Mouse (Mus musculus) kidney, embryonic 16.5 days (tissue): ENCODE measurements around the gene Mvp. TPM values are rescaled to one million over a fixed set of nuclear protein-coding genes. Genes with fewer than 3 reads are reported as not detected.

ENCODE experiments used
- ATAC-seq: fragments of 200-750 bp; cut with Nextera tagmentation; 2 replicates; pipeline ENCODE4 v1.8.0; 2017; ENCODE audit warnings: moderate TSS enrichment; ENCODE audit not compliant: low FRiP score, low TSS enrichment
- H3K27ac ChIP-seq: fragments of 300-500 bp; sonication (generic); 2 replicates; pipeline ENCODE4 v1.5.1; 2014; ENCODE audit warnings: low read length
- H3K27me3 ChIP-seq: fragments of 300-500 bp; sonication (generic); 2 replicates; pipeline ENCODE4 v1.6.1; 2014; ENCODE audit warnings: low read length, control low read depth, mixed read lengths; ENCODE audit not compliant: insufficient read depth
- H3K36me3 ChIP-seq: fragments of 300-500 bp; sonication (generic); 2 replicates; pipeline ENCODE4 v1.6.1; 2014; ENCODE audit warnings: low read length, control low read depth, mixed read lengths; ENCODE audit not compliant: insufficient read depth
- H3K4me1 ChIP-seq: fragments of 300-500 bp; sonication (generic); 2 replicates; pipeline ENCODE4 v1.6.1; 2014; ENCODE audit warnings: low read length, control low read depth, mixed read lengths; ENCODE audit not compliant: insufficient read depth
- H3K4me2 ChIP-seq: fragments of 300-500 bp; sonication (generic); replicated peaks from 2 replicates; pipeline ENCODE4 v1.6.1; 2014; ENCODE audit warnings: low read depth, low read length
- H3K4me3 ChIP-seq: fragments of 300-500 bp; sonication (generic); 2 replicates; pipeline ENCODE4 v1.5.1; 2014; ENCODE audit warnings: mild to moderate bottlenecking, low read length
- H3K9ac ChIP-seq: fragments of 300-500 bp; sonication (generic); replicated peaks from 2 replicates; pipeline ENCODE4 v1.6.1; 2014; ENCODE audit warnings: low read length
- H3K9me3 ChIP-seq: fragments of 300-500 bp; sonication (generic); 2 replicates; pipeline ENCODE4 v1.6.1; 2016; ENCODE audit warnings: low read length, control low read depth
- WGBS: fragments of 180-500 bp; shearing (Covaris S2); extraction: QIAGEN DNeasy Blood & Tissue Kit; methylation state at CpG from one replicate; pipeline ENCODE4 v1.1.7; 2014; 5-methylcytosine and 5-hydroxymethylcytosine counted together
- polyA plus RNA-seq: library from polyadenylated mRNA; unstranded; fragments of >200 nt; fragmentation: Nextera tagmentation; extraction: Ambion mirVana; gene quantifications from 2 replicates; pipeline ENCODE4 v1.2.1, GENCODE M21; 2015

Mvp gene
- polyA plus RNA-seq, 1 experiment from 2014 or later: 21.4 TPM

DNA sequence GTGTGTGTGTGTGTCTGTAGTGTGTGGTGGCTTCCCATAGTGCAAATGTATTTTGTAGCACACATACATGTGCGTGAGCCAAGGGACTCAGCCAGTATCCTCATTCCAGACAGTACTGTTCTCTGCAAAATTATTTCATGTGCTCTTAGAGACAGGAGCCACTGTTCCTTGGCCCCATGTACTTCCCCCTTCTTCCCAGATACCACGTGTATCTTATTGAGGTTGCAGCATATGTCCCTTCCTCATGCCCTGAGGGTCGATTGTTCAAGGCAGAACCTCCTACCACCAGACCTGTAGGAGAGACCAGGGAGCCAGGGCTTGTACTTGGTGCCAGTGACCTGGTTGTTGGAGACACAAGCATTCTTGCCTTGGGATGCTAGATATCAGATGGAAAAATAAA, 59.3 kb downstream of the Mvp start:
- H3K36me3 ChIP-seq: no peaks in the 10 kb centered on the region
- 66% methylated on average over 3 of the region's 3 CpGs for WGBS
- H3K4me2 ChIP-seq: no peak overlapping the region
- peaks cover 3% of the 10 kb centered on the region; the same call in 1 of the 2 replicates for H3K4me1 ChIP-seq
- H3K4me3 ChIP-seq: no peak overlapping the region
- H3K27ac ChIP-seq: no peak overlapping the region
- no peak overlapping the region for H3K9ac ChIP-seq
- ATAC-seq: no peak
- H3K27me3 ChIP-seq: peaks cover 22% of the 10 kb centered on the region
- H3K9me3 ChIP-seq: no peaks in the 10 kb centered on the region

GRCm38 (mm10) chr7:126952646-126953045, 61.8 kb downstream of the Mvp start:
- Histone ChIP-seq H3K27ac (no peak overlapping the region), H3K9me3 (no peaks in the 10 kb centered on the region), H3K4me2 (no peak overlapping the region), H3K4me1 (peaks cover 8% of the 10 kb centered on the region), H3K27me3 (peaks cover 23% of the 10 kb centered on the region), H3K4me3 (no peak overlapping the region), H3K36me3 (no peaks in the 10 kb centered on the region), H3K9ac (no peak overlapping the region)
- no peak for ATAC-seq
- WGBS: 0% methylated on average over 8 of the region's 8 CpGs

GRCm38 (mm10) chr7:126951741-126952140, 62.7 kb downstream of the Mvp start:
- WGBS: 29% methylated on average over 4 of the region's 4 CpGs
- Histone ChIP-seq H3K27me3 (peaks cover 23% of the 10 kb centered on the region), H3K9ac (no peak overlapping the region), H3K36me3 (no peaks in the 10 kb centered on the region), H3K4me3 (no peak overlapping the region), H3K27ac (no peak overlapping the region), H3K4me1 (peaks cover 8% of the 10 kb centered on the region), H3K4me2 (no peak overlapping the region), H3K9me3 (no peaks in the 10 kb centered on the region)
- ATAC-seq: no peak

- H3K36me3 ChIP-seq: no peaks in the 10 kb centered on the region
- peak overlapping the region; percentile 54 for H3K4me3 ChIP-seq
- 7% methylated on average over 26 of the region's 26 CpGs for WGBS
- H3K4me1 ChIP-seq: peaks cover 8% of the 10 kb centered on the region
- peaks cover 23% of the 10 kb centered on the region for H3K27me3 ChIP-seq
- H3K9me3 ChIP-seq: no peaks in the 10 kb centered on the region
- ATAC-seq: no peak
- H3K4me2 ChIP-seq: peak overlapping the region; percentile 99
- H3K9ac ChIP-seq: no peak overlapping the region
- no peak overlapping the region for H3K27ac ChIP-seq
These were observed 63.5 kb downstream of the Mvp start for GRCm38 (mm10) chr7:126950647-126951615.

DNA sequence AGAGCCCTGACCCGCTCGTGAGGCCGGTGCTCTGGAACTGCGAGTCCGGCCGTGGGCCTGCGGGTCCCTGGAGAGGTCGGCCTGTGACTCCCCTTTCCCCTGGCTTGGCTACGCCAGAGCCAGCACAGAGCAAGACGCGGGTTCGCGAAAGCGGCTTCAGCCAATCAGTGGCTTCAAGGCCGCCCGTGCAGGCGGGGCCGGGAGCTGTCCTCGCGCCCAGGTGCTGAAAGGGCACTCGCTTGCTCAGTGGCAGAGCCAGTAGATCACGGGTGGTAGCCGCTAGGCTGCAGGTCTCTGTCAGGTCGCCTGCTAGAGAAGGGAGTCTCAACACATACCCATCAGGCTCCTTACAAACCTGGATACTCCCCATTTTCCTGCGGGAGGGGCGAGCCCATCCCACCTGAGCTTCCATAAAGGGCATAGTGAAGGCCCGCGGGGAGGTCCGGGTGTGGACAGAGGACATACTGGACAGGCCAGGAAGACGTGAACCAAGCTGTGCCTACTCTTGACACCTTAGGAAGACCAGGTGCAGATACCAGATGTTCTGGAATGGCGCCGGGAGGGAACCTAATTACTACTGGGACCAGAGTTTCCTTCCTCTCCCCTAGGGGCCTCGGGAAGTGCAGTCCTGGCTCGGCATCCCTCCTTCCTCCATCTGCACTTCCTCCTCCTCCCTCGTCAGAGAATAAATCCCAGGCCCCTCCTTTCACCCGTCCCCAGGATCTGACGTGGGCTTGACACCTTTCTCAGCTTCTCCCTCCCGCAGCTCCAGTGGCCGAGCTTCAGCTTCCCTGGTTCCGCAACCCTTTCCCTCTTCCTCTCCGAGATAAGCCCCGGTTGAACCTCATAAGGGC, 64.4 kb downstream of the Mvp start, which contains the start of gene Sez6l2:
Sez6l2 (plus strand) TSS at position 771 of the 854 bp plus-strand sequence.
- H3K4me2 ChIP-seq: peak within 1 kb of the TSS; percentile 99
- H3K27me3 ChIP-seq: peaks cover 23% of the 10 kb centered on the region
- H3K36me3 ChIP-seq: no peaks in the 10 kb centered on the region
- no peak within 1 kb of the TSS for H3K27ac ChIP-seq
- under 1% methylated on average over 42 of the region's 42 CpGs for WGBS
- peaks cover 8% of the 10 kb centered on the region for H3K4me1 ChIP-seq
- no peaks in the 10 kb centered on the region for H3K9me3 ChIP-seq
- peak; percentile 95 for ATAC-seq
- peak within 1 kb of the TSS; percentile 54 for H3K4me3 ChIP-seq
- H3K9ac ChIP-seq: peak within 1 kb of the TSS; percentile 46; the same call in 1 of the 2 replicates

DNA sequence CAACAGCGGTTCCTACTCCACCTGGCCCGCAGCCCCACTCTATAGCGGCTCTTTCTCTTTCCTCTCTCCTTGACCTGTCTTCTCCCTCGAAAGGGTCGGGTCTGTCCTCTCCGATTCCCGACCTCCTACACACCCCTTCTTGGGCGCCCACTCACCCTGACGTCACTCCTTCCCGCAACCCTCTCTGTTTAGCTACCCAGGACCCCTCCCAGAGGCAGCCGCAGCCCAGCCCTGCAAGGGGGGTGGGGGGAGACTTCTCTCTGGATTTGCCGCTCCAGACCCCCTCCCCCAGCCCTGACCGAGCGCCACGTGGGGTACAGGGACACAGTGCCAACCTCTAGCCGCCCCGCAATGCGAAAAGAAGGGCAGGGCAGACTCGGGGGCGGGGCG, 65.0 kb downstream of the Mvp start, which contains the start of gene Asphd1:
Asphd1 (minus strand) TSS at position 180 of the 390 bp plus-strand sequence.
- H3K36me3 ChIP-seq: no peaks in the 10 kb centered on the region
- peak within 1 kb of the TSS; percentile 99 for H3K4me2 ChIP-seq
- peak within 1 kb of the TSS; percentile 54 for H3K4me3 ChIP-seq
- peaks cover 23% of the 10 kb centered on the region for H3K27me3 ChIP-seq
- 1% methylated on average over 21 of the region's 21 CpGs for WGBS
- ATAC-seq: 0 out of 2 replicates have a peak, but pooled peaks have one; percentile 1
- no peaks in the 10 kb centered on the region for H3K9me3 ChIP-seq
- no peak within 1 kb of the TSS for H3K27ac ChIP-seq
- peaks cover 8% of the 10 kb centered on the region for H3K4me1 ChIP-seq
- peak within 1 kb of the TSS; percentile 46; the same call in 1 of the 2 replicates for H3K9ac ChIP-seq

GRCm38 (mm10) chr7:126948626-126949025, 65.8 kb downstream of the Mvp start:
- H3K27me3 ChIP-seq: peaks cover 23% of the 10 kb centered on the region
- peaks cover 8% of the 10 kb centered on the region for H3K4me1 ChIP-seq
- WGBS: 75% methylated on average over 10 of the region's 10 CpGs
- H3K27ac ChIP-seq: no peak overlapping the region
- H3K36me3 ChIP-seq: no peaks in the 10 kb centered on the region
- ATAC-seq: no peak
- H3K9ac ChIP-seq: no peak overlapping the region
- H3K4me2 ChIP-seq: no peak overlapping the region
- no peak overlapping the region for H3K4me3 ChIP-seq
- no peaks in the 10 kb centered on the region for H3K9me3 ChIP-seq

DNA sequence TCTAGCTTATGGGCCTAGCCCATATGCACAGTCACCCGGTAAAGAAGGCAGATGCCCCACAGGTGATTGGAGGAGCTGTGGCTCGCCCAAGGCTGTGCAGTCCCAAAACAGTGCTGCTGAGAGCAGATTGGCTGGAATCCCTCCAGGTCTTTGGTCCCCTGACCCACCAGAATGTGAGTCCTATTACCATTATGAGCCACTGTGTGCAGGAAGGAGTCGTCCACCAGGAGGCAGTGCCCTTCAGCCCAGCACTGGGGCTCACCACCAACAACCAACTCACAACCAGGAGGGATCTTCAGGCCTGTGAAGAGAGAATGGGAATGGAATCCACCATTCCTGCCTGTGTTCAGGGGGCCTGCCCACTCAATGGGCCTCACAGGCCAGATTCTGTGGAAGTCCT, 67.9 kb downstream of the Mvp start:
- WGBS: 54% methylated on average over 3 of the region's 3 CpGs

GRCm38 (mm10) chr7:126941801-126942200, 72.6 kb downstream of the Mvp start:
- no peak for ATAC-seq
- Histone ChIP-seq H3K36me3 (peaks cover 11% of the 10 kb centered on the region; the same call in 1 of the 2 replicates), H3K9me3 (no peaks in the 10 kb centered on the region), H3K27me3 (no peaks in the 10 kb centered on the region), H3K27ac (no peak overlapping the region), H3K4me3 (no peak overlapping the region), H3K4me2 (no peak overlapping the region), H3K9ac (no peak overlapping the region), H3K4me1 (no peaks in the 10 kb centered on the region)
- 70% methylated on average over 5 of the region's 5 CpGs for WGBS

More for the DNA sequence above, 67.9 kb downstream of the Mvp start:
- no peak overlapping the region for H3K27ac ChIP-seq
- ATAC-seq: no peak
- peaks cover 5% of the 10 kb centered on the region for H3K4me1 ChIP-seq
- H3K9me3 ChIP-seq: no peaks in the 10 kb centered on the region
- no peak overlapping the region for H3K4me2 ChIP-seq
- H3K27me3 ChIP-seq: peaks cover 15% of the 10 kb centered on the region
- no peak overlapping the region for H3K9ac ChIP-seq
- H3K4me3 ChIP-seq: no peak overlapping the region
- H3K36me3 ChIP-seq: no peaks in the 10 kb centered on the region
